Mouse (Mus musculus): Measurements from ENCODE around the gene Gm7347. TPM values are rescaled to one million over a fixed set of nuclear protein-coding genes. Genes with fewer than 3 reads are reported as not detected.
"Not testable (repeated sequence)": the region's sequence is repeated elsewhere in the genome, so short reads cannot be mapped to it uniquely, and the experiment has no call there.

Gm7347 gene
- not detected in 2 replicates for polyA plus RNA-seq (2012; rRNA removed)

GRCm38 (mm10) chr5:26058481-26058880 lies at the start of gene Gm7347:
Gm7347 (minus strand) TSS chr5:26058581.
- not testable (repeated sequence) for H3K4me1 ChIP-seq (ENCODE audit: control insufficient read depth, insufficient read depth, low read length); H3K4me3 ChIP-seq (replicated peaks; ENCODE audit: extremely low read depth, low read depth, low read length); DNase-seq
- no CpG with 5 or more reads among the region's 2 CpGs for WGBS

GRCm38 (mm10) chr5:26105262-26105661 lies 46.9 kb upstream of the Gm7347 start, which contains the start of gene 5031410I06Rik:
5031410I06Rik (minus strand) TSS chr5:26105362.
- not testable (repeated sequence) for H3K4me1 ChIP-seq (ENCODE audit: control insufficient read depth, insufficient read depth, low read length); DNase-seq; H3K4me3 ChIP-seq (replicated peaks; ENCODE audit: extremely low read depth, low read depth, low read length)
- no CpG with 5 or more reads among the region's 3 CpGs for WGBS

GRCm38 (mm10) chr5:26089191-26089590 lies 30.8 kb upstream of the Gm7347 start, which contains the start of gene Gm10471:
Gm10471 (minus strand) TSS chr5:26089291.
- not testable (repeated sequence) for H3K4me3 ChIP-seq (replicated peaks; ENCODE audit: extremely low read depth, low read depth, low read length); H3K4me1 ChIP-seq (ENCODE audit: control insufficient read depth, insufficient read depth, low read length); DNase-seq
- WGBS, result 54% methylated on average over 1 of the region's 1 CpGs

- not testable (repeated sequence) for H3K4me1 ChIP-seq (ENCODE audit: control insufficient read depth, insufficient read depth, low read length); DNase-seq
These were observed 20.6 kb upstream of the Gm7347 start for GRCm38 (mm10) chr5:26079023-26079422.

GRCm38 (mm10) chr5:26070716-26071115 lies 12.3 kb upstream of the Gm7347 start:
- TF ChIP-seq POLR2A (IDR thresholded peaks at IDR 0.05; ENCODE audit: borderline replicate concordance, extremely low read depth, low read depth, low read length), result no peak
- TF ChIP-seq CTCF (IDR thresholded peaks at IDR 0.05; ENCODE audit: insufficient read depth, low read length), result no peak
- no peak for DNase-seq
- Histone ChIP-seq H3K4me3 (replicated peaks; ENCODE audit: extremely low read depth, low read depth, low read length) (no peak overlapping the region), H3K4me1 (ENCODE audit: control insufficient read depth, insufficient read depth, low read length) (no peaks in the 10 kb centered on the region)
- WGBS, result 84% methylated on average over 24 of the region's 24 CpGs

More at GRCm38 (mm10) chr5:26079023-26079422, 20.6 kb upstream of the Gm7347 start:
- not testable (repeated sequence) for H3K4me3 ChIP-seq (replicated peaks; ENCODE audit: extremely low read depth, low read depth, low read length)

- not testable (repeated sequence) for DNase-seq; H3K4me3 ChIP-seq (replicated peaks; ENCODE audit: extremely low read depth, low read depth, low read length); H3K4me1 ChIP-seq (ENCODE audit: control insufficient read depth, insufficient read depth, low read length)
- 65% methylated on average over 2 of the region's 2 CpGs for WGBS
These were observed 18.9 kb downstream of the Gm7347 start, which contains the start of gene Speer4a for GRCm38 (mm10) chr5:26039458-26039857. Speer4a (minus strand) TSS chr5:26039558.

- DNase-seq; H3K4me1 ChIP-seq (ENCODE audit: control insufficient read depth, insufficient read depth, low read length); H3K4me3 ChIP-seq (replicated peaks; ENCODE audit: extremely low read depth, low read depth, low read length): not testable (repeated sequence)
- no CpG with 5 or more reads among the region's 3 CpGs for WGBS
These were observed 35.6 kb downstream of the Gm7347 start, which contains the start of gene Gm5862 for GRCm38 (mm10) chr5:26022816-26023215. Gm5862 (minus strand) TSS chr5:26022916.

- WGBS, result 49% methylated on average over 7 of the region's 7 CpGs
- not testable (repeated sequence) for DNase-seq; H3K4me3 ChIP-seq (replicated peaks; ENCODE audit: extremely low read depth, low read depth, low read length); H3K4me1 ChIP-seq (ENCODE audit: control insufficient read depth, insufficient read depth, low read length)
These were observed 50.7 kb downstream of the Gm7347 start for GRCm38 (mm10) chr5:26007697-26008096.

GRCm38 (mm10) chr5:26006937-26007695 lies 51.3 kb downstream of the Gm7347 start:
- 19% methylated on average over 45 of the region's 45 CpGs for WGBS
- not testable (repeated sequence) for H3K4me3 ChIP-seq (replicated peaks; ENCODE audit: extremely low read depth, low read depth, low read length); H3K4me1 ChIP-seq (ENCODE audit: control insufficient read depth, insufficient read depth, low read length); DNase-seq

- 91% methylated on average over 1 of the region's 2 CpGs for WGBS
- not testable (repeated sequence) for H3K4me1 ChIP-seq (ENCODE audit: control insufficient read depth, insufficient read depth, low read length); DNase-seq; H3K4me3 ChIP-seq (replicated peaks; ENCODE audit: extremely low read depth, low read depth, low read length)
These were observed 53.7 kb downstream of the Gm7347 start, which contains the start of gene Gm1979 for GRCm38 (mm10) chr5:26004698-26005097. Gm1979 (minus strand) TSS chr5:26004798.

Other genes starting within 250 kb of the Gm7347 start
- gene Gm21663, start 116.2 kb downstream of the Gm7347 start, polyA plus RNA-seq (2012; rRNA removed), result not detected in 2 replicates
- not detected in 2 replicates for gene Gm21671, start 104.2 kb downstream of the Gm7347 start, polyA plus RNA-seq (2012; rRNA removed)
- not detected in 2 replicates for gene Gm21680, start 85.9 kb downstream of the Gm7347 start, polyA plus RNA-seq (2012; rRNA removed)
- gene Gm21698, start 69.9 kb downstream of the Gm7347 start, polyA plus RNA-seq (2012; rRNA removed), result not detected in 2 replicates
- gene Gm1979, start 53.8 kb downstream of the Gm7347 start, polyA plus RNA-seq (2012; rRNA removed), result not detected in 2 replicates
- not detected in 2 replicates for gene Gm5862, start 35.7 kb downstream of the Gm7347 start, polyA plus RNA-seq (2012; rRNA removed)
- gene Speer4a, start 19.0 kb downstream of the Gm7347 start, polyA plus RNA-seq (2012; rRNA removed), result not detected in 2 replicates
- not detected in 2 replicates for gene Gm10471, start 30.7 kb upstream of the Gm7347 start, polyA plus RNA-seq (2012; rRNA removed)
- not detected in 2 replicates for gene 5031410I06Rik, start 46.8 kb upstream of the Gm7347 start, polyA plus RNA-seq (2012; rRNA removed)
- not detected in 2 replicates for gene Gm10220, start 62.8 kb upstream of the Gm7347 start, polyA plus RNA-seq (2012; rRNA removed)
- not detected in 2 replicates for gene Gm7361, start 199.1 kb upstream of the Gm7347 start, polyA plus RNA-seq (2012; rRNA removed)